Mouse (Mus musculus) testis, adult 2 months (tissue): ENCODE measurements around the gene Bank1. TPM values are rescaled to one million over a fixed set of nuclear protein-coding genes. Genes with fewer than 3 reads are reported as not detected.

Source experiments
- H3K27ac ChIP-seq: fragments of 200-500 bp; 2 replicates; pipeline ENCODE4 v1.5.1; 2012; ENCODE audit warnings: low read depth, low read length; ENCODE audit not compliant: control insufficient read depth, insufficient read depth
- H3K27me3 ChIP-seq: fragments of 200-500 bp; 2 replicates; pipeline ENCODE4 v1.6.1; 2012; ENCODE audit warnings: mild to moderate bottlenecking, low read length, moderate library complexity; ENCODE audit not compliant: control insufficient read depth, insufficient read depth
- H3K36me3 ChIP-seq: fragments of 200-500 bp; 2 replicates; pipeline ENCODE4 v1.6.1; 2012; ENCODE audit warnings: mild to moderate bottlenecking, low read length; ENCODE audit not compliant: control insufficient read depth, insufficient read depth
- H3K4me1 ChIP-seq: fragments of 200-500 bp; 2 replicates; pipeline ENCODE4 v1.6.1; 2012; ENCODE audit warnings: low read length; ENCODE audit not compliant: control insufficient read depth, insufficient read depth
- H3K4me3 ChIP-seq: fragments of 200-500 bp; 2 replicates; pipeline ENCODE4 v1.5.1; 2012; ENCODE audit warnings: low read depth, mild to moderate bottlenecking, low read length, moderate library complexity, mixed read lengths; ENCODE audit not compliant: control insufficient read depth
- CTCF ChIP-seq: fragments of 200-500 bp; IDR thresholded peaks from 2 replicates; pipeline ENCODE4 v1.5.1; 2012; ENCODE audit warnings: low read depth, mild to moderate bottlenecking, inconsistent platforms, low read length, moderate library complexity; ENCODE audit not compliant: control insufficient read depth, insufficient read depth, insufficient replicate concordance
- POLR2A ChIP-seq: fragments of 200-500 bp; IDR thresholded peaks from 2 replicates; pipeline ENCODE4 v1.6.1; 2012; ENCODE audit warnings: low read depth, mild to moderate bottlenecking, inconsistent platforms, low read length, moderate library complexity; ENCODE audit not compliant: control insufficient read depth
- polyA plus RNA-seq: library from polyadenylated mRNA; depleted of rRNA; stranded (reverse); fragments of >200 nt; gene quantifications from 2 replicates; pipeline ENCODE4 v1.2.3, GENCODE M21; 2012

Bank1 gene
- polyA plus RNA-seq, 1 experiment, result 0.11 TPM

- no peak for TF ChIP-seq CTCF
- TF ChIP-seq POLR2A, result no peak
- Histone ChIP-seq H3K36me3 (no peaks in the 10 kb centered on the region), H3K4me3 (no peak overlapping the region), H3K27me3 (no peaks in the 10 kb centered on the region), H3K27ac (no peak overlapping the region), H3K4me1 (no peaks in the 10 kb centered on the region)
These were observed 167.8 kb downstream of the Bank1 start for GRCm38 (mm10) chr3:136158059-136158458.

- H3K4me3 ChIP-seq, result no peak overlapping the region
- no peaks in the 10 kb centered on the region for H3K36me3 ChIP-seq
- TF ChIP-seq CTCF, result no peak
- TF ChIP-seq POLR2A, result no peak
- H3K27me3 ChIP-seq, result no peaks in the 10 kb centered on the region
- H3K4me1 ChIP-seq, result no peaks in the 10 kb centered on the region
- no peak overlapping the region for H3K27ac ChIP-seq
These were observed 170.3 kb downstream of the Bank1 start for GRCm38 (mm10) chr3:136155555-136155954.

GRCm38 (mm10) chr3:136150886-136151285, 175.0 kb downstream of the Bank1 start:
- no peak overlapping the region for H3K27ac ChIP-seq

GRCm38 (mm10) chr3:136147166-136147565, 178.7 kb downstream of the Bank1 start:
- H3K27me3 ChIP-seq, result no peaks in the 10 kb centered on the region
- TF ChIP-seq POLR2A (no peak), CTCF (no peak)
- no peaks in the 10 kb centered on the region for H3K36me3 ChIP-seq
- no peak overlapping the region for H3K4me3 ChIP-seq
- H3K27ac ChIP-seq, result no peak overlapping the region
- H3K4me1 ChIP-seq, result no peaks in the 10 kb centered on the region

More at GRCm38 (mm10) chr3:136150886-136151285, 175.0 kb downstream of the Bank1 start:
- H3K36me3 ChIP-seq, result no peaks in the 10 kb centered on the region
- no peak overlapping the region for H3K4me3 ChIP-seq
- H3K27me3 ChIP-seq, result no peaks in the 10 kb centered on the region
- no peak for TF ChIP-seq POLR2A
- TF ChIP-seq CTCF, result no peak
- H3K4me1 ChIP-seq, result no peaks in the 10 kb centered on the region

- no peak for TF ChIP-seq POLR2A
- TF ChIP-seq CTCF, result no peak
- Histone ChIP-seq H3K27ac (no peak overlapping the region), H3K36me3 (no peaks in the 10 kb centered on the region), H3K4me3 (no peak overlapping the region), H3K27me3 (no peaks in the 10 kb centered on the region), H3K4me1 (no peaks in the 10 kb centered on the region)
These were observed 193.9 kb downstream of the Bank1 start for GRCm38 (mm10) chr3:136132013-136132412.

GRCm38 (mm10) chr3:136115478-136116215, 210.2 kb downstream of the Bank1 start:
- Histone ChIP-seq H3K27me3 (no peaks in the 10 kb centered on the region), H3K36me3 (no peaks in the 10 kb centered on the region), H3K4me1 (no peaks in the 10 kb centered on the region), H3K4me3 (no peak overlapping the region), H3K27ac (no peak overlapping the region)
- TF ChIP-seq POLR2A, result no peak
- no peak for TF ChIP-seq CTCF

- TF ChIP-seq CTCF, result no peak
- no peak for TF ChIP-seq POLR2A
- H3K27ac ChIP-seq, result no peak overlapping the region
- H3K36me3 ChIP-seq, result no peaks in the 10 kb centered on the region
- H3K4me3 ChIP-seq, result no peak overlapping the region
- no peaks in the 10 kb centered on the region for H3K4me1 ChIP-seq
- no peaks in the 10 kb centered on the region for H3K27me3 ChIP-seq
These were observed 216.3 kb downstream of the Bank1 start for GRCm38 (mm10) chr3:136109411-136110139.
